Mouse (Mus musculus) embryonic facial prominence, embryonic 10.5 days (tissue): ENCODE results near the gene Cldn18. TPM values are rescaled to one million over a fixed set of nuclear protein-coding genes. Genes with fewer than 3 reads are reported as not detected.

ENCODE experiments used
- DNase-seq: peaks from one replicate; pipeline ENCODE4 v3.0.0-alpha.2; 2017; ENCODE audit warnings: low spot score
- H3K27ac ChIP-seq: fragments of 300-500 bp; sonication (generic); replicated peaks from 2 replicates; pipeline ENCODE4 v1.5.1; 2016; ENCODE audit warnings: mild to moderate bottlenecking
- H3K27me3 ChIP-seq: fragments of 300-500 bp; sonication (generic); replicated peaks from 2 replicates; pipeline ENCODE4 v1.6.1; 2016; ENCODE audit warnings: low read depth, mild to moderate bottlenecking; ENCODE audit not compliant: poor library complexity, severe bottlenecking
- H3K36me3 ChIP-seq: fragments of 300-500 bp; sonication (generic); replicated peaks from 2 replicates; pipeline ENCODE4 v1.6.1; 2016; ENCODE audit warnings: mild to moderate bottlenecking, moderate library complexity
- H3K4me1 ChIP-seq: fragments of 300-500 bp; sonication (generic); 2 replicates; pipeline ENCODE4 v1.6.1; 2016
- H3K4me3 ChIP-seq: fragments of 300-500 bp; sonication (generic); 2 replicates; pipeline ENCODE4 v1.5.1; 2016; ENCODE audit warnings: mild to moderate bottlenecking, moderate library complexity
- H3K9me3 ChIP-seq: fragments of 300-500 bp; sonication (generic); 2 replicates; pipeline ENCODE4 v1.6.1; 2016; ENCODE audit warnings: mild to moderate bottlenecking
- WGBS: fragments of 180-500 bp; shearing (Covaris S2); methylation state at CpG from one replicate; pipeline ENCODE4 v1.1.7; 2016; 5-methylcytosine and 5-hydroxymethylcytosine counted together
- polyA plus RNA-seq: library from polyadenylated mRNA; unstranded; fragments of >200 nt; fragmentation: Nextera tagmentation; extraction: Ambion mirVana; gene quantifications from 2 replicates; pipeline ENCODE4 v1.2.1, GENCODE M21; 2016

Gene Cldn18
- polyA plus RNA-seq, 1 experiment from 2014 or later: not detected

DNA sequence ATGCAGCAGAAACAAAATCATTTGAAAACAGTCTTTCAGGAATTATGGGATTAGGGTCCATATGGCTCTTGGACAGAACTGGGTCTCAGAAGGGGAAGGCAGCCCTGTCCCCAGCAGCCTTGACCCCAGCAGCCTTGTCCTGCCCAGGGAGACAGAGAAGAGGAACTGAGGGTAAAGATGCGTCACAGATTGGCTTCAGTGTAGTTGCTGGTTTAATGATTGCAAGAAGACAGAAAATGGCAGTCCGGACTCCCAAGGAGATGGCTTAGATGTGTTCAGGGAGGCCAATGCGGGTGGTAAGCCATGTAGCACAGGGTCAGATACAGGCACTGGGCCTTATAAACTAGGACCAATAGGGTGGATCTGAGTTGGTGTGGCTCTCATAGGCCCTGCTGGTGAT, 41.4 kb downstream of the Cldn18 start:
- 94% methylated on average over 3 of the region's 3 CpGs for WGBS
- DNase-seq: no peak
- H3K9me3 ChIP-seq: no peaks in the 10 kb centered on the region
- H3K4me3 ChIP-seq: no peak overlapping the region
- no peak overlapping the region for H3K27ac ChIP-seq
- H3K36me3 ChIP-seq: peaks cover 16% of the 10 kb centered on the region
- no peaks in the 10 kb centered on the region for H3K27me3 ChIP-seq
- no peaks in the 10 kb centered on the region for H3K4me1 ChIP-seq

DNA sequence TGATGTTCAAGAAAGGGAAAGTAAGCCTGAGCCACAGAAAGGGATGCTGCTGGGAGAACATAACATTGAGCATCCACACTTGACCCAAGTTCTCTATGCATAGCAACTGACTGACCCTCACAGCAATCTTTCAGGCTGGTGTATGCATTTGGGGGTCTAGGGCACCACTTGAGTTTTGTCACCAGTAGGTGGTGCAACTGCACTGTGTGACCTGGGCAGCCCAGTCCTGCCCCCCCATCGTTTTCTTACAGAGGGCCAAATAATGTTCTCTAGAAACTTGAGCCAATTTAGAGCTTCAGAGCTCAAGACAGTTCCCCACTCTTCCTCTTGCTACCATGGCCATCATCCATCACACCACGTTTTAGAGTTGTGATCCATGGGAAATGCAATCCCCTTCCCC, 45.5 kb downstream of the Cldn18 start:
- Histone ChIP-seq H3K27ac (no peak overlapping the region), H3K27me3 (no peaks in the 10 kb centered on the region), H3K36me3 (peaks cover 58% of the 10 kb centered on the region), H3K4me1 (no peaks in the 10 kb centered on the region), H3K4me3 (no peak overlapping the region), H3K9me3 (peaks cover 5% of the 10 kb centered on the region; the same call in 1 of the 2 replicates)
- 36% methylated on average over 2 of the region's 2 CpGs for WGBS
- no peak for DNase-seq

DNA sequence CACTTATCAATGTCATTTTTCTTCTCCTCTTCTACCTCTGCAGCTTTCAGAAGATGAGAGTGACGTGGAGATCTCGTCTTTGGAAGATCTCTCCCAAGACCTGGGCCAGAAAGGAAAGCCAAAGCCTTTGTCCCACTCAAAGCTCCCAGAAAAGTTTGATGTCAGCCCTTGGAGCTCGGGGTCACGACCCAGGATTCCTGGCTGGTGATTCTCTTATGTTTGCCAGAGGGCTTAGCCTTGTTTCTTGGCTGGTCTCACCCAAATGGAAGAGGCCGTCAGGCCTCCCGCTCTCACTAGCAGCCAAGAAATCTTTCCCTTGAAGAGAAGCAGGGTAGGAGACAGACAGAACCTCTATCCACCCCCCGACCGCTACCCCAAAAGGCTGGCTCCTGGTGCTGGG, 49.5 kb downstream of the Cldn18 start:
- DNase-seq: no peak
- Histone ChIP-seq H3K27me3 (no peaks in the 10 kb centered on the region), H3K4me1 (no peaks in the 10 kb centered on the region), H3K36me3 (peaks cover 90% of the 10 kb centered on the region), H3K9me3 (peaks cover 5% of the 10 kb centered on the region; the same call in 1 of the 2 replicates), H3K27ac (no peak overlapping the region), H3K4me3 (no peak overlapping the region)
- WGBS: 81% methylated on average over 8 of the region's 8 CpGs

DNA sequence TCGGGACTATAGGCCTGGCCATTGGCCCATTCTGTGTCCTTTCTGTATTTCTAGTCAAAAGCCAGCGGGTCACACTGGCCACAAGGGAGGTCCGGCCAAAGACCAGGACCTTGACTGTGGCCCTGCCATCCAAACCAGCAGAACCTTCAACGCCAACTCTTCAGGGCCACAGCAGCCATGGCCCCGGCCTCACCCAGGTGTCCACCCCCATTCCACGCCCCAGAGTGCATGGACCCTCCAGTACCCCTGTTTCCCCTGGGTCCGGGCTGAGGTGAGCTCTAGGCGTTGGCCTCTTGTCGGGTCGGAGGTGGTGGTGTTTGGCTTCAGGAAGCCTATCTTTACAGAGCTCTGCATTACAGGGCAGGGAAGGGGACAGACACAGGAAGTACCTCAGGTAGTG, 54.2 kb downstream of the Cldn18 start:
- Histone ChIP-seq H3K27me3 (no peaks in the 10 kb centered on the region), H3K36me3 (peaks cover 93% of the 10 kb centered on the region), H3K4me1 (no peaks in the 10 kb centered on the region), H3K9me3 (no peaks in the 10 kb centered on the region), H3K27ac (no peak overlapping the region), H3K4me3 (no peak overlapping the region)
- no peak for DNase-seq
- 93% methylated on average over 10 of the region's 10 CpGs for WGBS

DNA sequence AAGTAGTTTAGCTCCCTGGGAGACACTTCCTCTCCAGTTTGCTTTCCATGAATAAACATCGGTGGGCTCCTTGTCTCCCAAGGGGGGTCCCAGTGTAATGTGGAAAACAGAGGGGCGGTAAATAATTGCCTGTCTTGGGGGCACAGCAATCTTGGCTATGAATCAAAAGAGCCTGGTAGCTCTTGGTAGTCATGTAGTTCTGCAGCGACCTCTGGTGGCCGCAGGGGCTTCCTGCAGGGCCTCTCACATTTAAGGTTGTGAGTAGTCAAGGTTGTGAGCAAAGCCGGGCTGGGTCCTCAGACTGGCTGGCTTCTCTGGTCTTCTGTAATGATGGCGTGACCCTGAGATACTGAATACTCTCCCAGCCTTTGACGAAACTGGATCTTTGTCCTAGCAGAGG, 54.7 kb downstream of the Cldn18 start:
- H3K4me1 ChIP-seq: no peaks in the 10 kb centered on the region
- no peak overlapping the region for H3K27ac ChIP-seq
- no peak overlapping the region for H3K4me3 ChIP-seq
- peak; percentile 81 for DNase-seq
- H3K9me3 ChIP-seq: no peaks in the 10 kb centered on the region
- 33% methylated on average over 7 of the region's 7 CpGs for WGBS
- H3K36me3 ChIP-seq: peaks cover 93% of the 10 kb centered on the region
- no peaks in the 10 kb centered on the region for H3K27me3 ChIP-seq

DNA sequence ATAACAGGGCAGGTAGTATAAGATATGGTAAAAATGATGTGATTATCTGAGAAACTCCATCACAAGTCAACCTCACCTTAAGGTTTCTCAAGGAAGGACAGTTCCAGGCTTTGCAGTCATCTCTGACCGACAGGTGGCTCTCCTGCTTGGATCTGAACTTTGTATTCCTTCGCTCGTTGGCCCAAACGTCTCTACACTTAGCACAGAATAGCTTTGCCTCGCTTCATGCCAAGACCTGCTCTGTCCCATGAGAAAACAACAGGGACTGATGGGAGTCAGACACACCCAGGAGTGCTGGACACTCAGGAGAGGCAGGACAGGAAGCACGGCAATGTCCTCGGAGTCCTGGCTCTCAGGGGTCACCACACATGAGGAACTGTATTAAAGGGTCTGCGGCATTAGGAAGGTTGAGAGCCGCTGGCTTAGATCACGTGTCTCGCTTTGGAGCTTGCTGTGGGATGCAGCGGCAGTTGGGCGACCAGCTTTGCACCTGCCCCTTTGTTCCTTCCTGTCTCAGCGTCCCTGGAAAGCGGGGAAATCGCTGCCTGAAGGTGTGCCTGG, 55.4 kb downstream of the Cldn18 start:
- Histone ChIP-seq H3K4me3 (no peak overlapping the region), H3K27ac (no peak overlapping the region), H3K4me1 (no peaks in the 10 kb centered on the region), H3K27me3 (no peaks in the 10 kb centered on the region), H3K9me3 (no peaks in the 10 kb centered on the region), H3K36me3 (peaks cover 93% of the 10 kb centered on the region)
- 79% methylated on average over 16 of the region's 16 CpGs for WGBS
- no peak for DNase-seq

DNA sequence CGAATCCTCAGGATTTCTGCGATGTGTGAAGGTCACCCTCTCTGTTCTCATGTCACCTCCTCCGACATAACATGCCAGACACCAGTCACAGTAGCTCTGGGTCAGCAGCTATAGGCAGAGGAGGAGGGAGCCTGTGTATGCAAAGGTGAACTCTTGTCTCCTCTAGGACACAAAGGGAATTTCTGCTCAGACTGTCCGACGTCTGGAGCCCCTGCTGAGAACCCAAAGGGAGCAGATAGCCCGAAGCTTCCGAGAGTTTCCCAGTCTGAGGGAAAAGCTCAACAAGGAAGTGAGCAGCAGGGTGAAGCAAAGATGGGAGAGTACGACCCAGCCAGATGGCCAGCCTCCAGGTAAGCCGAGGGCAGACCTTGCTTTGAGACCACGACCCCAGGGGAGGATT, 56.3 kb downstream of the Cldn18 start:
- Histone ChIP-seq H3K9me3 (no peaks in the 10 kb centered on the region), H3K4me1 (no peaks in the 10 kb centered on the region), H3K4me3 (no peak overlapping the region), H3K27ac (no peak overlapping the region), H3K36me3 (peaks cover 93% of the 10 kb centered on the region), H3K27me3 (no peaks in the 10 kb centered on the region)
- DNase-seq: no peak
- WGBS: 80% methylated on average over 10 of the region's 10 CpGs

DNA sequence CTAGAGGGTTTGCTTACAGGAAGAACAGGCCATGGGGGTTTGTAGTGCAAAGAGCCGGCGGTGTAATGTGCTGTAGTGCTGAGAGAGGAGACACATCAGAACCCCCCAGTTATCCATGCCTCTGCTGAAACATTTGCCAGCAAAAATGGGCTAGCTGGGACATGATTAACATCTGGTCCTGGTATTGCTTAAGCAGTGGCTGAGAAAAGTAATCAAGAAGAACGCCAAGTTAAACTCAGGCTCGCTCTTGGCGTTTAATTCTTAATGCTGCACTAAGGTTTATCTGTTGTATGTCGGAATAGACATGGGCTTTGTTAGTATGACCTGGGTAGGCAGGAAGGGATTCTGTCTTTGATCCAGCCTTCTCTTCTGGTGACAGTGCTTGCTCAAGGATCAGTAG, 71.0 kb downstream of the Cldn18 start:
- H3K36me3 ChIP-seq: peaks cover 96% of the 10 kb centered on the region
- no peaks in the 10 kb centered on the region for H3K4me1 ChIP-seq

DNA sequence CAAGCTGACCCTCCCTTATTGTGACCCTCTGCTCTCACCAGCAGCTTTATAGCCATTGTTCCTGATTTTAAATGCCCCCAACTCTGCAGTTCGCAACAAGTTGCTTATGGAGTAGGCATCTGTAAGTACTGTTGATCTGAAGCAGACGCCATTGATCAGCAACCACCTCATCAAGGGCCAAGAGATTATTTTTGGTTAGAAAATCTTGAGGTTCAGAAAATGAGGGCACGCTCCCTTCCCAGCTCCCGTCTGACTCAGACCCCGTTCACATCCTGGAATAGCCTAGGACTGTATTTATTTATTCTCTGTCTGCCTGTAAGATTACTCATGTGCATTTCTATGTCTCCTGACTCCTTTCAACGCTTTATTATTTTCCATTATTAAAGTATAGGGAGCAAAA, 71.7 kb downstream of the Cldn18 start:
- 90% methylated on average over 6 of the region's 6 CpGs for WGBS
- Histone ChIP-seq H3K4me1 (no peaks in the 10 kb centered on the region), H3K9me3 (no peaks in the 10 kb centered on the region), H3K4me3 (no peak overlapping the region), H3K27ac (no peak overlapping the region), H3K36me3 (peaks cover 93% of the 10 kb centered on the region), H3K27me3 (no peaks in the 10 kb centered on the region)
- DNase-seq: no peak

More for the DNA sequence above, 71.0 kb downstream of the Cldn18 start:
- Histone ChIP-seq H3K4me3 (no peak overlapping the region), H3K9me3 (no peaks in the 10 kb centered on the region), H3K27ac (no peak overlapping the region), H3K27me3 (no peaks in the 10 kb centered on the region)
- 97% methylated on average over 6 of the region's 6 CpGs for WGBS
- no peak for DNase-seq

DNA sequence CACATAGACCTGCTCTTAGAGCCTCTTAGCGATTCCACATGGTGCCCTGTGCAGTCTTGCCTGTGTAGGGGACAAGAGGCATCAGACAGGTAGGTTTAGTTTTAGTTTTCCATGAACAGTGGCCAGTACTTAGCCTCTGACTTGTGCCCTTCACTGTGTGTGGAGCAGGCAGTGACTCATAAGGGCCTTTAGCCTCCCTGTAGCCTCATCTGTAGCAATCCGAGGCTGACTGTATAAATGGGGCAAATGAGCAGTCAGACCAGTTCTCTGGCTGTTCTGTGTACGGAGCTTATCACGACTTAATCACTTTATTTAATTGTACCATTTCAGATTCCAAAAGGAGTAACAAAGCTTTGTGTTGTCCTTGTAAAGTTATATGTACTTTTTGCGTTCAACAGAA, 77.1 kb downstream of the Cldn18 start:
- Histone ChIP-seq H3K36me3 (peaks cover 93% of the 10 kb centered on the region), H3K27me3 (no peaks in the 10 kb centered on the region), H3K27ac (no peak overlapping the region), H3K4me1 (no peaks in the 10 kb centered on the region), H3K4me3 (no peak overlapping the region), H3K9me3 (no peaks in the 10 kb centered on the region)
- WGBS: 94% methylated on average over 5 of the region's 5 CpGs
- no peak for DNase-seq

Other genes with a start within 250 kb of the Cldn18 start
- 24.5 and 24.7 TPM in 2 replicates for gene Armc8, start 148.4 kb downstream of the Cldn18 start, polyA plus RNA-seq
- 42.7 and 43.2 TPM in 2 replicates for gene Dbr1, start 141.5 kb downstream of the Cldn18 start, polyA plus RNA-seq
- gene A4gnt, start 104.8 kb downstream of the Cldn18 start, polyA plus RNA-seq: not detected in 2 replicates
- gene Dzip1l, start 87.8 kb downstream of the Cldn18 start, polyA plus RNA-seq: 25.9 and 27.8 TPM in 2 replicates
- 2.0 and 2.8 TPM in 2 replicates for gene Sox14, start 158.9 kb upstream of the Cldn18 start, polyA plus RNA-seq